Mouse (Mus musculus) central nervous system, embryonic 14 days (tissue): ENCODE data around the gene Plac1. TPM values are rescaled to one million over a fixed set of nuclear protein-coding genes. Genes with fewer than 3 reads are reported as not detected.

ENCODE experiments used
- polyA plus RNA-seq: library from polyadenylated mRNA; depleted of rRNA; stranded (reverse); fragments of >200 nt; gene quantifications from 2 replicates; pipeline ENCODE4 v1.2.3, GENCODE M21; 2012; rRNA removed

The Plac1 gene
- 0.76 and 2.3 TPM in 2 replicates for polyA plus RNA-seq

DNA sequence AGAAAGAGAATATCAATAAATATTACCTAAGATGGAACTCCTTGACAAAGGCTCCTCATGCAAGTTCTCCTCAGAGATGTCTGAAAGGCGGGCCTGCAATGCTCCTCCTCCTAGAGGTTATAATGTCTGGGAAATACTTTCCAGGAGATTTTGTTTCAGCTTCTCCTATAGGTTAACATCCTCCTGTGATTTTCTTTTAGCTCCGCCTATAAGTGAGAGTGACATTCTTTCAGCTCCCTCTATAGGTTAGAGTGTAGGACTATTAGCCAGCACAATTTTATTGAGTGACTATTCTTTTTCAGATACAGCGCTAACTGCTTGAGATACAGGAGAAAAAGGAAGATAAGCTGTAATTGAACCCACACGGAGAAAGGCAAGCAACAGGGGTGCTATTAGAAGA lies at the start of gene Plac1:
Plac1 (minus strand) TSS at position 101 of the 400 bp plus-strand sequence.

GRCm38 (mm10) chrX:53273124-53273523 lies 33.2 kb upstream of the Plac1 start, which contains the start of gene Fam122c:
Gene Fam122c (plus strand): TSS chrX:53273424.

DNA sequence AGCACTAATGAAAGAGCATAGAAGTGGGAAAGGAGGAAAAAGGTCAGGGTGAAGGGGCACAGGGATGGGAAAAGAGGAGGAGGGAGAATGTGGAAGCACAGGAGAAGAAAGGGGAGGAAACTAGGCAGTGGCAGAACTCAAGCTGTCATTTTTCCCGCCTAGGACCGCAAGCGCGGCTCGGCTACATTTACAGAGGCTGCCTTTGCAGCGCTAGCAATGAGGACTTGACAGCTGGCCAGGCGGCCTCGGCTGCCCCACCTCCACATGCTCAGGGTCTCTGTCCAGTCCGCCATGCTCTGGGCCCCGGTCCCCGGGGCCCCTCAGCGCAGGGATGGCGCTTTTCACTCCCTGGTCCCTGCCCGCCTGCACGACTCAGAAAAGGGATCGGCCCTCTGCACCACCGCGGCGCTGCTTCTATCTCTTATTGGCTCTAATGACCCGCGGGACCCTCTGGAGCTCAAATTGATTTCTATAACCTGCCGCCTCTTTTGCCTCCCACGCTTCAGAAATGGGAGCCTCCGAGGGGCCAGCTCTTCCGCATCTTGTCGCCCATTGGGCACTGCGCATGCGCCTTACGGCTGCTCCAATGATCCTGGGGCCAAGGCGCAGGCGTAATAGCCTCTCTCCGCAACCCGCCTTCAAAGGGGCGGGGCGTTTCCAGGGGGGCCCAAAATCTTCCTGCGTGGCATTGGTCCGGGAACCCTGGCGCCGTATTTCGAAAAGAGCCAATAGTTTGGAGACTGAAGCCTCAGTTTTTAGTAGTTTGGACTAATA lies 29.6 kb upstream of the Plac1 start, which contains the start of gene Fam122b:
Fam122b (minus strand) TSS at position 517 of the 774 bp plus-strand sequence.

Other genes starting within 250 kb of the Plac1 start
- gene Fam122b, start 29.7 kb upstream of the Plac1 start, polyA plus RNA-seq: 7.2 and 8.2 TPM in 2 replicates
- not detected in 2 replicates for gene Fam122c, start 33.3 kb upstream of the Plac1 start, polyA plus RNA-seq
- 17.9 and 19.5 TPM in 2 replicates for gene Mospd1, start 130.4 kb upstream of the Plac1 start, polyA plus RNA-seq
- gene Etd, start 194.8 kb upstream of the Plac1 start, polyA plus RNA-seq: not detected in 2 replicates